Mouse (Mus musculus) hindbrain, postnatal 0 days (tissue): ENCODE data around the gene Klhl25. TPM values are rescaled to one million over a fixed set of nuclear protein-coding genes. Genes with fewer than 3 reads are reported as not detected.

Experiments used
- ATAC-seq: fragments of 200-750 bp; cut with Nextera tagmentation; 2 replicates; pipeline ENCODE4 v1.8.0; 2017; ENCODE audit warnings: mild to moderate bottlenecking, moderate TSS enrichment, moderate library complexity
- DNase-seq: peaks from one replicate; pipeline ENCODE4 v3.0.0-alpha.2; 2015; ENCODE audit warnings: low spot score
- H3K27ac ChIP-seq: fragments of 300-500 bp; sonication (generic); 2 replicates; pipeline ENCODE4 v1.5.1; 2014; ENCODE audit warnings: mild to moderate bottlenecking
- H3K27me3 ChIP-seq: fragments of 300-500 bp; sonication (generic); 2 replicates; pipeline ENCODE4 v1.6.1; 2014; ENCODE audit warnings: low read length, mixed read lengths; ENCODE audit not compliant: insufficient read depth
- H3K36me3 ChIP-seq: fragments of 300-500 bp; sonication (generic); 2 replicates; pipeline ENCODE4 v1.6.1; 2014; ENCODE audit warnings: low read length, mixed read lengths; ENCODE audit not compliant: insufficient read depth
- H3K4me1 ChIP-seq: fragments of 300-500 bp; sonication (generic); 2 replicates; pipeline ENCODE4 v1.6.1; 2014; ENCODE audit warnings: antibody characterized with exemption, low read length, mixed read lengths; ENCODE audit not compliant: insufficient read depth
- H3K4me2 ChIP-seq: fragments of 300-500 bp; sonication (generic); 2 replicates; pipeline ENCODE4 v1.6.1; 2014; ENCODE audit warnings: low read depth, mild to moderate bottlenecking, low read length, moderate library complexity, mixed read lengths
- H3K4me3 ChIP-seq: fragments of 300-500 bp; sonication (generic); 2 replicates; pipeline ENCODE4 v1.5.1; 2014; ENCODE audit warnings: low read length
- H3K9ac ChIP-seq: fragments of 300-500 bp; sonication (generic); replicated peaks from 2 replicates; pipeline ENCODE4 v1.6.1; 2014; ENCODE audit warnings: mild to moderate bottlenecking, low read length, moderate library complexity, mixed read lengths
- H3K9me3 ChIP-seq: fragments of 300-500 bp; sonication (generic); 2 replicates; pipeline ENCODE4 v1.6.1; 2016; ENCODE audit warnings: low read length, mixed read lengths
- CTCF ChIP-seq: IDR thresholded peaks from 2 replicates; pipeline ENCODE4 v1.5.1; 2016; ENCODE audit warnings: antibody characterized with exemption, control low read depth, low read depth
- WGBS: fragments of 180-500 bp; shearing (Covaris S2); extraction: QIAGEN DNeasy Blood & Tissue Kit; methylation state at CpG from one replicate; pipeline ENCODE4 v1.1.7; 2014; 5-methylcytosine and 5-hydroxymethylcytosine counted together
- polyA plus RNA-seq: library from polyadenylated mRNA; unstranded; fragments of >200 nt; fragmentation: Nextera tagmentation; extraction: Ambion mirVana; gene quantifications from 2 replicates; pipeline ENCODE4 v1.2.1, GENCODE M21; 2015
- total RNA-seq: library from RNA; depleted of rRNA; stranded (reverse); fragments of >200 nt; gene quantifications from 2 replicates; pipeline ENCODE4 v1.2.3, GENCODE M21; 2014; rRNA removed

Gene Klhl25
- total RNA-seq (41.9 and 47.8 TPM in 2 replicates), polyA plus RNA-seq (14.4 and 15.7 TPM in 2 replicates)

DNA sequence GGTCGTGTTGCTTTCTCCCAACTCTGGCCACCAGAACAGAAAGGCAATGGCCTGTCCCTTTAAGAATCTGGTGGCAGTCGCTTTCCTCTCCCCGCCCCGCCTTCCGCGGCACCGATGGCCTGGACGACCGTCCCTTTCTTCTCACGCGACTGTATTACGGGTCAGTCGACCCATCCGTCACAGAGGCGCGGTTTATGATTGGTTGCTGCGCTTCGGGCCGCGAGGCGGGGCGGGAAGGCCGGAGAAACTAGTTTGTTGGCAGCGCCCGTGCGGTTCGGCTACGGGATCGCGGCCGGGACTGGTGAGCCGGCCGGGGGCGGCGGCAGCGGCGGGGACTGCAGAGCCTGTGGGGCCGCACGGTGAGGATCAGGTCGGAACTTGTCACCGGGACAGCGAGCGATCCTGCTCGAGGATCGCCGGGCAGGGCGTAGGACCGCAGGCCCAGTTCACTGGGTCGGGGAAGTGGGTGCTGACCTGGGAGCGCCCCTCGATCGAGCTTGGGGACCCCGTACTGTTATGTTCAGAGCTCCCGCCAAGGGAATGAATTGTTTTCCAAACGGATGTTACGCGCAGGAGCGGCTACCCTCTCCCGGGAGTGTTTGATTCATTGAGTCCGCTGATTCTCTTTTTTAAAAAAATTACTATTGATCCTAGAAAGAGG, at the start of gene Klhl25:
TSS of gene Klhl25 (plus strand) at position 196 of the 661 bp plus-strand sequence.
- H3K36me3 ChIP-seq: no peaks in the 10 kb centered on the region
- H3K9me3 ChIP-seq: no peaks in the 10 kb centered on the region
- TF ChIP-seq CTCF: no peak
- no peaks in the 10 kb centered on the region for H3K27me3 ChIP-seq
- under 1% methylated on average over 58 of the region's 60 CpGs for WGBS
- DNase-seq: peak; percentile 98
- H3K4me2 ChIP-seq: peak within 1 kb of the TSS; percentile 96
- H3K4me1 ChIP-seq: peaks cover 25% of the 10 kb centered on the region
- H3K9ac ChIP-seq: peak within 1 kb of the TSS; percentile 78
- peak within 1 kb of the TSS; percentile 92 for H3K4me3 ChIP-seq
- ATAC-seq: peak; percentile 96
- peak within 1 kb of the TSS; percentile 84 for H3K27ac ChIP-seq

DNA sequence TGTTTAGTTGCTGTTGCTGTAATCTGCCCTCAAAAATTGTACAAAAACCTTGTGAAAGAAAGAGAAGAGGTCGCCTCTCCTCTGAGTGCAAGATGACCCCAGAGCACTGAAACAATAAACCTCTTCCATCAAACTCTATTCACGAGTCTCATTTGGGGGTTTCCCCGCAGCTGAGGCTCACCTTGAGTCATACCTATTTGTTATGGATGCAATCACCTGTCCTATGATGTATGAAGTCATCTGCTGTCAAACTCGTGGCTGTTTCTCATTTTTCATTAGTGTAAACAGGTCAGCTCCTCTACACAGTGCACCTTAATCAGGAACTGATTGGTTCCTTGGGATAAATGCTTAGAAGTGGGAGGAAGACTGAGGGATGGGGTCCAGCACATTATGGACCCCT, 47.6 kb upstream of the Klhl25 start:
- ATAC-seq (no peak), DNase-seq (no peak)
- no peak overlapping the region for H3K9ac ChIP-seq
- H3K4me3 ChIP-seq: no peak overlapping the region
- no peak overlapping the region for H3K4me2 ChIP-seq
- no peak for TF ChIP-seq CTCF
- H3K9me3 ChIP-seq: no peaks in the 10 kb centered on the region
- no peaks in the 10 kb centered on the region for H3K27me3 ChIP-seq
- no peaks in the 10 kb centered on the region for H3K36me3 ChIP-seq
- H3K4me1 ChIP-seq: no peaks in the 10 kb centered on the region
- 76% methylated on average over 4 of the region's 4 CpGs for WGBS
- no peak overlapping the region for H3K27ac ChIP-seq

DNA sequence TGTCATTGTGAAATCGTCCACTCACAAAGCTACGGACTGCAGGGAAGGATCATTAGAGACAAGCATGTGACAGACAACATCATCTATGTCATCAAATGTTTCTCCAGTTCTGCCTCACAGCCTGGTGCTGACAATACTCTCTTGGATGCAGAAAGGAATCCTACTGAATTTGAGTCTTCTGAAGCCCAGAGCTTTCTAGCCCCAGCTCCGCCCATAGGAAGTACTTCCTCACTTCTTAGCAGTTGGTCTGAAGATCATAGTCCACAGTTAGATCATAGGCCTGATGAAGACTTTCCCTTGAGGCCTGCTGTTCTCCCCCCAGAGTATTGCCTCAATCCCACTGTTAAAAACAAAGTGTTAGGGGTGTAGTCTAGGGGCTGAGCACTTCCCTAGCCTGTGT, 47.1 kb upstream of the Klhl25 start:
- Histone ChIP-seq H3K4me2 (no peak overlapping the region), H3K4me1 (no peaks in the 10 kb centered on the region), H3K4me3 (no peak overlapping the region), H3K27me3 (no peaks in the 10 kb centered on the region), H3K9ac (no peak overlapping the region), H3K36me3 (no peaks in the 10 kb centered on the region), H3K27ac (no peak overlapping the region), H3K9me3 (no peaks in the 10 kb centered on the region)
- ATAC-seq: no peak
- 92% methylated on average over 3 of the region's 3 CpGs for WGBS
- TF ChIP-seq CTCF: no peak
- no peak for DNase-seq

DNA sequence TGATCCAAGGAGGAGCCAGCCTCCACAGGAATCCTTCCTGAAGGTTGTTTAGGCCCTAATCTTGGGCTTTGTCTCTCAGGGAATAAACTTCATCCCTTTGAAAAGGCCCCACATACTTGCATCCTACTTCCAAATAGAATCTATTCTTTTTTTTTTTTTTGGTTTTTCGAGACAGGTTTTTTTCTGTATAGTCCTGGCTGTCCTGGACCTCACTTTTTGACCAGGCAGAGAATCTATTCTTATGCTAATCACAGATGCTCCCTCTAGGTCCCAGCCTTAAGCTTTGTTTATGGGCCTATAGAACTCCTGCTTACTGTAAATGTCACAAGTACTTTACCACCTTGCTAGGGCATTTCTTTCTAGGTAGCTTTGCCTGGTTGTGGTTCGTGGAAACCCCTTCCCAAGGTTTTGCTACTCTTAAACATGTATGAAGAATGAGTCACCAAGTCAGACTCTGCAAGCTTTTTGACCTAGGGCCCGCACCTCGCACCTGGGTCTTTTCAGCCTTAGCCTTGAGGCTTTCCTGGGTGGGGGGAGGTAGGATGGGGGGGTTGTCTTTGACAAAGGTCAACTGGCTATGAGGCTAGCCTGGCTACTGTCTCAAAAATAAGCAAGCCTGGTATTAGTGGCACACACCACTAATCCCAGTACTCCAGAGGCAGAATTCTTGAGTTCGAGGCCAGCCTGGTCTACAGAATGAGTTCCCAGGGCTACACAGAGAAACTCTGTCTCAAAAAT, 46.3 kb upstream of the Klhl25 start:
- no peak for DNase-seq

DNA sequence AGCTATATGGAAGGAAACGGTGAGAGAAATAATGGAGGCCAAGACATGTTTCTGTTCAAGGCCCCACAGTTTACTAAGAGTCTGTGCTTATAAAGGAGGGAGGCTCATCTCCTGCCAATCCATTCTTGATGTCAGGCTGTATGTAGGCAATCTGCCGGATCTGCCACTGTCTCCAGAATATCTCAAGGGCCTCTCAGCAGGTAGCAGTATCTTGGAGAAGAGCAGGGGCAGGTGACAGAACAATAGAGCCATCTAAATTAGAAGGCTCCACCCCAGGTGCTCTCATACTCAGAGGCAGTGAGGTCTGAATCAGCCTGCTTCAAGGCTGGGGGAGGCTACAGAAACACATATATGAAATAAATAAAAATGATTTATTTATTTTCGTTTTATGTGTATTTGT, 45.2 kb upstream of the Klhl25 start:
- H3K9me3 ChIP-seq: no peaks in the 10 kb centered on the region

More for the DNA sequence above, 46.3 kb upstream of the Klhl25 start:
- Histone ChIP-seq H3K36me3 (no peaks in the 10 kb centered on the region), H3K4me2 (no peak overlapping the region), H3K9ac (no peak overlapping the region), H3K27ac (no peak overlapping the region), H3K4me1 (peaks cover 4% of the 10 kb centered on the region; the same call in 1 of the 2 replicates), H3K4me3 (no peak overlapping the region), H3K9me3 (no peaks in the 10 kb centered on the region), H3K27me3 (no peaks in the 10 kb centered on the region)
- WGBS: 93% methylated on average over 5 of the region's 5 CpGs
- TF ChIP-seq CTCF: no peak
- no peak for ATAC-seq

DNA sequence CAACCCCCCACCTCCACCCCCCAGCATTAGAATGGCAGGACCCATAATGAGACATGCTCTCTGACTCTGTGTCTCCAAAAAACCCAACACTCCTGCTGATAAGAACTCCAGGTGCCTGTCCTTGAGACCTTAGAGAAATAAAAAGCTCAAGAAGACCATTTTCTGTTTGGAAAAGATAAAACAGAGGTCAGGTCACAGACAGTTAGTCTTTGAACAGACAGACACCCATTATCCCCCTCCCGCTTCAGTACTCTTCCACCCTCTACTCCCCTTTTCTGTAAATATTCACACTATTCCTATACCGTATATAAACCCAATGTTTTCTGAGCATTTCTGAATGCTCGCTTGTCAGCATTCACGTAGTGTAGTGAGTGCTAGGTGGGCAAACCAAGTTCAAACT, 41.9 kb upstream of the Klhl25 start:
- Histone ChIP-seq H3K4me2 (no peak overlapping the region), H3K4me1 (peaks cover 4% of the 10 kb centered on the region; the same call in 1 of the 2 replicates), H3K9me3 (no peaks in the 10 kb centered on the region), H3K27ac (no peak overlapping the region), H3K4me3 (no peak overlapping the region), H3K27me3 (no peaks in the 10 kb centered on the region), H3K9ac (no peak overlapping the region), H3K36me3 (no peaks in the 10 kb centered on the region)
- 53% methylated on average over 4 of the region's 4 CpGs for WGBS
- no peak for TF ChIP-seq CTCF
- DNase-seq: no peak
- no peak for ATAC-seq

More for the DNA sequence above, 45.2 kb upstream of the Klhl25 start:
- Histone ChIP-seq H3K36me3 (no peaks in the 10 kb centered on the region), H3K4me1 (peaks cover 4% of the 10 kb centered on the region; the same call in 1 of the 2 replicates), H3K4me2 (no peak overlapping the region), H3K27me3 (no peaks in the 10 kb centered on the region), H3K9ac (no peak overlapping the region), H3K27ac (no peak overlapping the region), H3K4me3 (no peak overlapping the region)
- WGBS: 66% methylated on average over 3 of the region's 3 CpGs
- no peak for DNase-seq
- TF ChIP-seq CTCF: no peak
- ATAC-seq: no peak
